Mouse (Mus musculus) thymus, adult 2 months (tissue): Measurements from ENCODE around the gene Mov10l1.

Source experiments
- CTCF ChIP-seq: fragments of 200-500 bp; IDR thresholded peaks from 2 replicates; pipeline ENCODE4 v1.5.1; 2012; ENCODE audit warnings: mild to moderate bottlenecking, control low read depth, low read length, moderate library complexity, borderline replicate concordance; ENCODE audit not compliant: control insufficient read depth, poor library complexity, insufficient read depth; ENCODE audit errors: extremely low read depth
- POLR2A ChIP-seq: fragments of 200-500 bp; IDR thresholded peaks from 2 replicates; pipeline ENCODE4 v1.6.1; 2012; ENCODE audit warnings: mild to moderate bottlenecking, low read length, control low read depth, moderate library complexity; ENCODE audit not compliant: control insufficient read depth, poor library complexity, insufficient read depth; ENCODE audit errors: extremely low read depth

DNA sequence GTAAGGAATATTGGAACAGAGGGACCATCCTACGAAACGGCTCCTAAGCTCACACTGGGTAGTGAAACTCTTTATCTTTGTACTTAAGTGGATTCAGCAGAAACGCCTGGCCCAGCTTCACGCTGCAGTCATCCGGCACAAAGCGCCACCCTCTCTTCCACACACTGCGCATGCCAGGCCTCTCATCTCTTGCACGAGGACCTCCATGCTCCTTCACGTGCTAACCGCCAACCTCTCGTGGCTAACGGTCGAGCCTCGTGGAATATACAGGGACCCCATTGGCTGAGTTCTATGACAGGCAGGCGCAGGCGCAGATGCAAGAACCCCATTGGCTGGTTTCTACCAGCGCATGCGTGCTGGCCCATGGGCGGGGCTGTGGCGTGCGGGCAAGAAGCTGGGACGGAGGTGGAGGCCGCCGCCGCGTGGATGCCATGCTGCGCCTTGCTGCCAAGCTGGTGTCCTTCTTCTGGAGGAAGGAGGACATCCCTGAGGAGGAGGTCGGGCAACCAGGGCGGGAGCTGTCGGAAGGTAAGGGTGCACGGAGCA is at the start of gene Mov10l1:
- no peak for TF ChIP-seq CTCF
- no peak for TF ChIP-seq POLR2A
